Mouse (Mus musculus) heart, postnatal 0 days (tissue): ENCODE data around the gene Ap1ar.

Experiments used
- CTCF ChIP-seq: IDR thresholded peaks from 2 replicates; pipeline ENCODE4 v1.5.1; 2016; ENCODE audit warnings: antibody characterized with exemption, control low read depth, low read depth
- EP300 ChIP-seq: IDR thresholded peaks from 2 replicates; pipeline ENCODE4 v1.6.1; 2016; ENCODE audit warnings: antibody characterized with exemption, low read depth

DNA sequence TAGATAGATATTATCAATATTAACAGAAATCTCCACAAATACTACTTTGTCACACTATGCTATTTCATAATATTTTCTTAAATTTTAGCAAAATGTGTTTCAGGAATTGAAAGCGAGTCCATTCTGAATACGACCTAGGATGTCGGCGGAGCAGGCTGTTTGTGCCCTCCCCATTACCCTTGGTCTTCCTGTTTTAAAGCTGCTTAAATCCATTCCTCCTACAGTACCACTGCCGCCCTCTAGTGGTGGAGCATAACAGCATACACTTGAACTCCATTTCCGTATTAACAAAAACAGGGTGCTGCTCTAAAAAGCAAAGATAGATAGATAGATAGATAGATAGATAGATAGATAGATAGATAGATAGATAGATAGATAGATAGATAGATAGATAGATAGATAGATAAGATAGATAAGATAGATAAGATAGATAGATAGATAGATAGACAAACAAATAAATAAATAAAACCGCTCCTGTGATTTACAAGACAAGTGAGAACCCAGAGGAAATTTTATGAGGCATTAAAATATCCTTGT, 74.2 kb downstream of the Ap1ar start:
- TF ChIP-seq CTCF (peak; percentile 89), EP300 (no peak)
